Mouse (Mus musculus): Measurements from ENCODE around the gene Olfr90. TPM values are rescaled to one million over a fixed set of nuclear protein-coding genes. Genes with fewer than 3 reads are reported as not detected.

Gene Olfr90
- polyA plus RNA-seq, 1 experiment from 2014 or later: not detected

- WGBS: 65% methylated on average over 2 of the region's 2 CpGs
- no peaks in the 10 kb centered on the region for H3K27me3 ChIP-seq
- no peaks in the 10 kb centered on the region for H3K36me3 ChIP-seq
- no peak overlapping the region for H3K4me2 ChIP-seq
- H3K9ac ChIP-seq: no peak overlapping the region
- no peaks in the 10 kb centered on the region for H3K4me1 ChIP-seq
- H3K9me3 ChIP-seq: no peaks in the 10 kb centered on the region
- no peak for ATAC-seq (ENCODE audit: insufficient number of reproducible peaks, low FRiP score, low TSS enrichment, low read depth)
- H3K4me3 ChIP-seq: no peak overlapping the region
- no peak overlapping the region for H3K27ac ChIP-seq
Measured at GRCm38 (mm10) chr17:37039127-37039894, 49.0 kb downstream of the Olfr90 start.

Other genes starting within 250 kb of the Olfr90 start
- gene Trim15, start 221.3 kb downstream of the Olfr90 start, polyA plus RNA-seq (2015; fragmentation: Nextera tagmentation; extraction: Ambion mirVana): 0.10 TPM in 1 of 2 replicates, not detected in the other
- 2.4 and 3.8 TPM in 2 replicates for gene Trim10, start 218.9 kb downstream of the Olfr90 start, polyA plus RNA-seq (2015; fragmentation: Nextera tagmentation; extraction: Ambion mirVana)
- gene Trim40, start 198.4 kb downstream of the Olfr90 start, polyA plus RNA-seq (2015; fragmentation: Nextera tagmentation; extraction: Ambion mirVana): not detected in 2 replicates
- gene Trim31, start 190.4 kb downstream of the Olfr90 start, polyA plus RNA-seq (2015; fragmentation: Nextera tagmentation; extraction: Ambion mirVana): not detected in 2 replicates
- 6.8 and 9.1 TPM in 2 replicates for gene Rnf39, start 145.6 kb downstream of the Olfr90 start, polyA plus RNA-seq (2015; fragmentation: Nextera tagmentation; extraction: Ambion mirVana)
- gene Ppp1r11, start 136.8 kb downstream of the Olfr90 start, polyA plus RNA-seq (2015; fragmentation: Nextera tagmentation; extraction: Ambion mirVana): 106 and 112 TPM in 2 replicates
- gene Znrd1, start 129.9 kb downstream of the Olfr90 start, polyA plus RNA-seq (2015; fragmentation: Nextera tagmentation; extraction: Ambion mirVana): 83.5 and 97.9 TPM in 2 replicates
- gene Znrd1as, start 129.9 kb downstream of the Olfr90 start, polyA plus RNA-seq (2015; fragmentation: Nextera tagmentation; extraction: Ambion mirVana): 5.5 and 5.9 TPM in 2 replicates
- 0.18 and 0.21 TPM in 2 replicates for gene 2410137M14Rik, start 107.3 kb downstream of the Olfr90 start, polyA plus RNA-seq (2015; fragmentation: Nextera tagmentation; extraction: Ambion mirVana)
- gene H2-M5, start 99.0 kb downstream of the Olfr90 start, polyA plus RNA-seq (2015; fragmentation: Nextera tagmentation; extraction: Ambion mirVana): 0.87 and 0.88 TPM in 2 replicates
- 64.4 and 72.9 TPM in 2 replicates for gene Zfp57, start 87.3 kb downstream of the Olfr90 start, polyA plus RNA-seq (2015; fragmentation: Nextera tagmentation; extraction: Ambion mirVana)
- 0.14 TPM in 1 of 2 replicates, not detected in the other for gene Mog, start 65.1 kb downstream of the Olfr90 start, polyA plus RNA-seq (2015; fragmentation: Nextera tagmentation; extraction: Ambion mirVana)
- gene Gabbr1, start 42.5 kb downstream of the Olfr90 start, polyA plus RNA-seq (2015; fragmentation: Nextera tagmentation; extraction: Ambion mirVana): 8.1 and 8.7 TPM in 2 replicates
- gene Olfr91, start 9.8 kb upstream of the Olfr90 start, polyA plus RNA-seq (2015; fragmentation: Nextera tagmentation; extraction: Ambion mirVana): not detected in 2 replicates
- gene Olfr92, start 31.6 kb upstream of the Olfr90 start, polyA plus RNA-seq (2015; fragmentation: Nextera tagmentation; extraction: Ambion mirVana): not detected in 2 replicates
- not detected in 2 replicates for gene Olfr93, start 73.0 kb upstream of the Olfr90 start, polyA plus RNA-seq (2015; fragmentation: Nextera tagmentation; extraction: Ambion mirVana)
- gene Ubd, start 105.4 kb upstream of the Olfr90 start, polyA plus RNA-seq (2015; fragmentation: Nextera tagmentation; extraction: Ambion mirVana): not detected in 2 replicates
- gene Olfr94, start 112.5 kb upstream of the Olfr90 start, polyA plus RNA-seq (2015; fragmentation: Nextera tagmentation; extraction: Ambion mirVana): 0.12 and 0.14 TPM in 2 replicates
- not detected in 2 replicates for gene Olfr95, start 124.6 kb upstream of the Olfr90 start, polyA plus RNA-seq (2015; fragmentation: Nextera tagmentation; extraction: Ambion mirVana)
- gene Olfr96, start 131.6 kb upstream of the Olfr90 start, polyA plus RNA-seq (2015; fragmentation: Nextera tagmentation; extraction: Ambion mirVana): not detected in 2 replicates
- gene Olfr97, start 148.8 kb upstream of the Olfr90 start, polyA plus RNA-seq (2015; fragmentation: Nextera tagmentation; extraction: Ambion mirVana): not detected in 2 replicates
- gene Olfr98, start 175.2 kb upstream of the Olfr90 start, polyA plus RNA-seq (2015; fragmentation: Nextera tagmentation; extraction: Ambion mirVana): not detected in 2 replicates
- gene H2-M3, start 181.7 kb upstream of the Olfr90 start, polyA plus RNA-seq (2015; fragmentation: Nextera tagmentation; extraction: Ambion mirVana): 1.9 and 3.3 TPM in 2 replicates
- gene Olfr99, start 195.0 kb upstream of the Olfr90 start, polyA plus RNA-seq (2015; fragmentation: Nextera tagmentation; extraction: Ambion mirVana): not detected in 2 replicates
- not detected in 2 replicates for gene Olfr101, start 215.8 kb upstream of the Olfr90 start, polyA plus RNA-seq (2015; fragmentation: Nextera tagmentation; extraction: Ambion mirVana)
- not detected in 2 replicates for gene Olfr102, start 228.6 kb upstream of the Olfr90 start, polyA plus RNA-seq (2015; fragmentation: Nextera tagmentation; extraction: Ambion mirVana)

Measured in limb, embryonic 15.5 days (tissue).